ENCODE assay signal across 9 mouse cellular contexts in the genomic region with DNA sequence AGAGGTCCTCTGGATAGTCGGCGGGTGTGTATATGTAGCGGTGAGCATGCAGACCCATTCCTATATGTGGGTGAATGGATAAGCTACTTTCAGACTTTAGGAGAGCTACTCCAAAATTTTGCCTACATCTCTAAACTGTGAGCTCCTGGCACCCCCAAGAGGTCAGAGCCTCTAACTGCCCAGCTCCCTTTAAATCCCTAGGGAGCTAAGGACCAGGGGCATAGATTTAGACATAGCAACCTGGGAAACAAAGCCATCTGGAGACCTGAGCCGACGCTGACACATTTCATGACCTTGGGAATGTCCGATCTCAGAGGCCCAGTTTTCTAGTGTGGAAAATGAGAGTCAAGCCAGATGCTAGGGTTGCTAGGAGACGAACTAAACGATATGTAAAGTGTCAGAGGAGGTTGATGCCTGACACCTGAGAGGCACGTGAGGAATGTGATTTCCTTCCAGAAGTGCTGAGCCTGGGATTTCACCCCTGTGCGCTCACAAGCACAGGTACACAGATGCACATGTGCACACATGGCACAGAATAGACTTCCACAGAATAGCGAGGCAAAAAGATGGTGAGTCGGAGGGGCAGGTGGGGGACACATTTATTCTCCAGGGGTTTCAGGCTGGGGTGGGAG. TPM values are rescaled to one million over a fixed set of nuclear protein-coding genes. Genes with fewer than 3 reads are reported as not detected.
DNase-seq lines count a peak whose midpoint lies in the region; ATAC-seq lines count a peak whose summit lies in the region.
"Had no signal": no experiment of that assay in that cellular context is flagged by ENCODE, and none has a peak within 500 bp of the region (broad histone marks: within the 10 kb centered on the region; RNA-seq: fewer than 3 reads in every experiment).

No protein-coding gene starts in this region.

- DNase-seq in cerebellum, adult 18-20 months: peak; percentile 30 to 42
- DNase-seq in urinary bladder, postnatal 14 days (ENCODE audit: low spot score): peak; percentile 45
- no peak for DNase-seq in urinary bladder, postnatal 25 days (ENCODE audit: low spot score)
- peak; percentile 53 to 64 for DNase-seq in heart, postnatal 14 days
- peak; percentile 65 to 70 for DNase-seq in kidney, postnatal 4 days
- peak; percentile 57 to 67 for DNase-seq in lung, postnatal 4 days
- no peak for DNase-seq in urinary bladder, postnatal 10 days (ENCODE audit: low spot score)

- no peak for ATAC-seq in cerebellum, adult (ENCODE audit: insufficient number of reproducible peaks, low FRiP score, low TSS enrichment)

- intact Hi-C loops in heart, postnatal 14 days (cut with DNase I): loop anchor here (2.0 to 10.0 kb wide), 5 partner anchors 154 to 400 kb away; partner anchors contain the start of gene Eln

RNA-seq across cellular contexts. Expression of gene Tmem270, which starts 5.4 kb away (rescaled TPM):
- total RNA-seq in heart, postnatal 14 days (2021): not detected
- total RNA-seq: neutrophil, adult 5-6 weeks had no signal

RNA-seq across cellular contexts. Expression of gene Cldn13, which starts 14.2 kb away (rescaled TPM):
- not detected for total RNA-seq in heart, postnatal 14 days (2021)
- total RNA-seq: neutrophil, adult 5-6 weeks had no signal

RNA-seq across cellular contexts. Expression of gene Mettl27, which starts 31.0 kb away (rescaled TPM):
- total RNA-seq in heart, postnatal 14 days (2021): 1 to 10 TPM; 5.7 to 5.9 TPM

RNA-seq across cellular contexts. Expression of gene Cldn4, which starts 45.6 kb away (rescaled TPM):
- under 1 TPM; 0.14 to 0.59 TPM for total RNA-seq in heart, postnatal 14 days (2021)

Comparison
In these comparisons a context has a peak if more than half of its experiments do, and no peak if none do; other contexts are left out.
1. DNase-seq: peak in cerebellum, adult 18-20 months (2 of 2), urinary bladder, postnatal 14 days (single experiment), heart, postnatal 14 days (2 of 2), kidney, postnatal 4 days (2 of 2) and lung, postnatal 4 days (2 of 2); none in urinary bladder, postnatal 25 days (single experiment) and urinary bladder, postnatal 10 days (single experiment).